Mouse (Mus musculus): ENCODE data around the gene Itgav. TPM values are rescaled to one million over a fixed set of nuclear protein-coding genes. Genes with fewer than 3 reads are reported as not detected.

The Itgav gene
- total and polyA plus RNA-seq, 3 experiments, result 14.2 to 38.5 (median 32.9) TPM

DNA sequence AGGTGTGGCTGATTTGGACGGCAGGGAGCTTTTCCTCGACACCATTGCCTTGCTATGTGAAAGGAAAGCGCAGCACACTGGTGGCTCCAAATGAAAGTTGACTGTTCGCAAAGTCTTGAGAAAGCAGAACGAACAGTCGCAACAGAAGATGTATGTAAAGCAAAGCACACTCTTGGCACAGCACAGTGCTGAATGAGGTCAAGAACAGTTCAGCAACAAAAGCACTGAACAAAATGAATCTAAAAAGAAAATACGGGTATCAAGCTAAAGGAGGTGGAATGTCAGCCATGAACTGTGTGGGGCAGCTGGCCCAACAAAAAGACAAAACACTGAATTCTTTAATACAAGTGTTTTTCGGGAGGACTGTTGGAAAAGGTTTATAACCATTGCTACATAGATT lies 42.9 kb upstream of the Itgav start:
- H3K4me3 ChIP-seq, result no peak overlapping the region
- H3K27ac ChIP-seq, result no peak overlapping the region
- WGBS, result 82% methylated on average over 8 of the region's 8 CpGs
- intact Hi-C loops (cut with DNase I), result no loop called here
- no peaks in the 10 kb centered on the region for H3K27me3 ChIP-seq (ENCODE audit: control insufficient read depth, insufficient read depth, low read length)
- H3K36me3 ChIP-seq (ENCODE audit: control insufficient read depth, insufficient read depth, low read length), result no peaks in the 10 kb centered on the region
- TF ChIP-seq CTCF (IDR thresholded peaks at IDR 0.05) (no peak), POLR2A (IDR thresholded peaks at IDR 0.05; ENCODE audit: insufficient read depth, low read depth, low read length) (no peak), EP300 (IDR thresholded peaks at IDR 0.05; ENCODE audit: insufficient read depth, low read depth, low read length) (no peak)
- H3K79me2 ChIP-seq (replicated peaks; ENCODE audit: control insufficient read depth, insufficient read depth, low read length), result no peaks in the 10 kb centered on the region
- DNase-seq, result no peak
- no peak overlapping the region for H3K9ac ChIP-seq (ENCODE audit: low read depth, low read length)
- H3K4me1 ChIP-seq (ENCODE audit: control insufficient read depth, insufficient read depth, low read length), result no peaks in the 10 kb centered on the region

DNA sequence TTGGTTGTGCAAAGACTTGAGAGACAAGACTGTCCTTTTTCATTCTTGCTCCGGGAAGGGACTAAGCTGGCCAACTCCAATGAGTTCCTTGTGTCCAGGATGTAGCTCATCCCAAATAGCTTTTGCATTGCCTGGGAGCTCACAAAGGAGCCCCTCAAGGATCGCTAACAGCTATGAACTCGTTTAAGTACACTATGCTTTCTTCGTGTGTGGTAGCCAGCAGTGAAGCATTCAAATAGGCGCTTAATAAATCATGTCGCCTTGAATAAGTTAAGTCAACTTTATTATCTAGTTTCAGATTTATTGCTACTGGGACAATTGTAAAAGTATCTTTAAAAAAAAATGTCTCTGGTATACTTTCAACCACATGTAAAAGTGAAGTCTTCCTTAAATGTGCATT lies 42.4 kb upstream of the Itgav start:
- TF ChIP-seq EP300 (IDR thresholded peaks at IDR 0.05; ENCODE audit: insufficient read depth, low read depth, low read length), result no peak
- TF ChIP-seq POLR2A (IDR thresholded peaks at IDR 0.05; ENCODE audit: insufficient read depth, low read depth, low read length), result no peak
- TF ChIP-seq CTCF (IDR thresholded peaks at IDR 0.05), result no peak
- H3K9ac ChIP-seq (ENCODE audit: low read depth, low read length), result no peak overlapping the region
- no peak overlapping the region for H3K4me3 ChIP-seq
- no peak overlapping the region for H3K27ac ChIP-seq
- 87% methylated on average over 6 of the region's 6 CpGs for WGBS
- no peaks in the 10 kb centered on the region for H3K27me3 ChIP-seq (ENCODE audit: control insufficient read depth, insufficient read depth, low read length)
- H3K36me3 ChIP-seq (ENCODE audit: control insufficient read depth, insufficient read depth, low read length), result no peaks in the 10 kb centered on the region
- H3K79me2 ChIP-seq (replicated peaks; ENCODE audit: control insufficient read depth, insufficient read depth, low read length), result no peaks in the 10 kb centered on the region
- DNase-seq, result no peak
- H3K4me1 ChIP-seq (ENCODE audit: control insufficient read depth, insufficient read depth, low read length), result no peaks in the 10 kb centered on the region
- intact Hi-C loops (cut with DNase I), result no loop called here

DNA sequence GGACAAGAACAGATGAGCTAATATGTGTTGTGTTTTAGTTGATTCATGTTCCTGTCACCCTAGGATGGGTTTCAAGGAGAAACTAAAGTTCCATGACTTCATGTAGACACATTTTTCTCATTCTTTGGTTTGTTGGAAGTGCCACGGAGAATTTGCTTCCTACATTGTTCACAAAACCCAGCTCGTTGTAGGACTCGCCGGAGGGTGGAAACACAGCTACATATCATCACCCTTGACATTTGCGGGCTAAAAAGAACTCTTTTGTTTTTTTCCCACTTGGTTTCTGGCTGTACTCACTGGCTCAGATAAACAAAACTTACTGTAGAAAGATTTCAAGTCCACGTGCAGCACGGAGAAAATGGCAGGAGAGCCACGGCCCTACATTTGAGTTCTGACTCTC lies 41.9 kb upstream of the Itgav start:
- Histone ChIP-seq H3K36me3 (ENCODE audit: control insufficient read depth, insufficient read depth, low read length) (no peaks in the 10 kb centered on the region), H3K27ac (no peak overlapping the region), H3K4me3 (no peak overlapping the region), H3K79me2 (replicated peaks; ENCODE audit: control insufficient read depth, insufficient read depth, low read length) (no peaks in the 10 kb centered on the region), H3K4me1 (ENCODE audit: control insufficient read depth, insufficient read depth, low read length) (no peaks in the 10 kb centered on the region), H3K27me3 (ENCODE audit: control insufficient read depth, insufficient read depth, low read length) (no peaks in the 10 kb centered on the region), H3K9ac (ENCODE audit: low read depth, low read length) (no peak overlapping the region)
- WGBS, result 43% methylated on average over 8 of the region's 8 CpGs
- intact Hi-C loops (cut with DNase I), result no loop called here
- no peak for TF ChIP-seq POLR2A (IDR thresholded peaks at IDR 0.05; ENCODE audit: insufficient read depth, low read depth, low read length)
- TF ChIP-seq CTCF (IDR thresholded peaks at IDR 0.05), result no peak
- no peak for TF ChIP-seq EP300 (IDR thresholded peaks at IDR 0.05; ENCODE audit: insufficient read depth, low read depth, low read length)
- DNase-seq, result no peak

DNA sequence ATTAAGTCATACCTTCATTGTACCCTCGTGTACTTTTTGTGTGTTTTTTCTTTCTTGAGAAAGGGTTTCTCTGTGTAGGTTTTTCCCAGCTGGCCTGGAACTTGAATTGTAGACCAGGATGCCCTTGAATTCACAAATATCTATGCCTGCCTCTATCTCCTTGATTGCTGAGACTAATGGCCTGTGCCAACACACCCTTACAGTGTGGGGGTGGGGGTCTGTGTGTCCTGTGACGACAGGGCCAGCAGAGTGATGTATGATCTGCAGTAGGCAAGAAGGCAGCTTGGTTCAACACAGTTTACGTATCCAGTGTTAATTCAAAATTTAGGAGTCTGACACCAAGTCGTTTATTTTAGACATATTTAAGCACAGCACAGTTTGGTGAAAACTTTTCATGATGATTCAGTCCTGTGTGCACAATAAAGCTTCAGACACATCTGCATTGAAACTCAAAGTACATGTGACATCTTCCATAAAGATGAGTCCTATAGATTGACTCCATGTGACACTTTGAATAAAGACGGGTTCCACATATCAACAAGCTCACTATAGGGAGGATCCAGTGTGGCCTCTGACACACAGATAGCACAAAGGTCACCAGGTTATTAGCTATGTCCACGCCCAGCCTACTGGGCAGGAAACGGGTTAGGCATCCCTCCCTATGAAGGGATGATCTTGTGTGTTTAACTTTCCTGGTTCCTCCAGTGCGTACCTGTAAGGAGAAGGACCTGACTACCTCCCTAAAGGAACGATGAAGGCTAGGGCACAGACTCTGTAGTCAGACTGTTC lies 40.3 kb upstream of the Itgav start:
- 78% methylated on average over 9 of the region's 9 CpGs for WGBS
- no peaks in the 10 kb centered on the region for H3K27me3 ChIP-seq (ENCODE audit: control insufficient read depth, insufficient read depth, low read length)
- H3K79me2 ChIP-seq (replicated peaks; ENCODE audit: control insufficient read depth, insufficient read depth, low read length), result no peaks in the 10 kb centered on the region

DNA sequence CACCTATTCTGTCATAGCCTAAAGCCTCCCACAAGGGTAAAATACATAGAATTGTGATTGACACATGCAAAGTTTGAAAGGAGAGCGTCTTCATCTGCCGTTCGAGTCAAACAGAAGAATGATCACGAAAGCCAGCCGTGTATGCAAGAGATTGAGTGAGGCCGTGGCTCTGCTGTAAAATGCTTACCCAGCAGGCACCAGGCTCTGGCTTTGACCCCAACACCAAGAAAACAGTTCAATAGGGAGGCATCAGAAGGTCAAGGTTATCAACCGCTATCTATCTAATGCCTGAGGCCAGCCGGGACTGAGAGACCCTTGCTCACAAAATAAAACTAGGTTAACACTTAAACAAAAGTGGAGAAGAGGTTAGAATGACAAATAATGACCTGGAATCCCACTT lies 39.5 kb upstream of the Itgav start:
- H3K27me3 ChIP-seq (ENCODE audit: control insufficient read depth, insufficient read depth, low read length), result no peaks in the 10 kb centered on the region
- no peak overlapping the region for H3K27ac ChIP-seq
- no peaks in the 10 kb centered on the region for H3K4me1 ChIP-seq (ENCODE audit: control insufficient read depth, insufficient read depth, low read length)
- no peak overlapping the region for H3K4me3 ChIP-seq
- no peaks in the 10 kb centered on the region for H3K36me3 ChIP-seq (ENCODE audit: control insufficient read depth, insufficient read depth, low read length)
- DNase-seq, result no peak
- WGBS, result 80% methylated on average over 8 of the region's 8 CpGs
- TF ChIP-seq CTCF (IDR thresholded peaks at IDR 0.05) (no peak), EP300 (IDR thresholded peaks at IDR 0.05; ENCODE audit: insufficient read depth, low read depth, low read length) (no peak), POLR2A (IDR thresholded peaks at IDR 0.05; ENCODE audit: insufficient read depth, low read depth, low read length) (no peak)
- no peak overlapping the region for H3K9ac ChIP-seq (ENCODE audit: low read depth, low read length)
- intact Hi-C loops (cut with DNase I), result no loop called here
- no peaks in the 10 kb centered on the region for H3K79me2 ChIP-seq (replicated peaks; ENCODE audit: control insufficient read depth, insufficient read depth, low read length)

More for the DNA sequence above, 40.3 kb upstream of the Itgav start:
- DNase-seq, result no peak
- no peak for TF ChIP-seq CTCF (IDR thresholded peaks at IDR 0.05)
- no peak for TF ChIP-seq EP300 (IDR thresholded peaks at IDR 0.05; ENCODE audit: insufficient read depth, low read depth, low read length)
- no peak for TF ChIP-seq POLR2A (IDR thresholded peaks at IDR 0.05; ENCODE audit: insufficient read depth, low read depth, low read length)
- no peak overlapping the region for H3K4me3 ChIP-seq
- no peaks in the 10 kb centered on the region for H3K36me3 ChIP-seq (ENCODE audit: control insufficient read depth, insufficient read depth, low read length)
- intact Hi-C loops (cut with DNase I), result no loop called here
- H3K9ac ChIP-seq (ENCODE audit: low read depth, low read length), result no peak overlapping the region
- no peak overlapping the region for H3K27ac ChIP-seq
- H3K4me1 ChIP-seq (ENCODE audit: control insufficient read depth, insufficient read depth, low read length), result no peaks in the 10 kb centered on the region

DNA sequence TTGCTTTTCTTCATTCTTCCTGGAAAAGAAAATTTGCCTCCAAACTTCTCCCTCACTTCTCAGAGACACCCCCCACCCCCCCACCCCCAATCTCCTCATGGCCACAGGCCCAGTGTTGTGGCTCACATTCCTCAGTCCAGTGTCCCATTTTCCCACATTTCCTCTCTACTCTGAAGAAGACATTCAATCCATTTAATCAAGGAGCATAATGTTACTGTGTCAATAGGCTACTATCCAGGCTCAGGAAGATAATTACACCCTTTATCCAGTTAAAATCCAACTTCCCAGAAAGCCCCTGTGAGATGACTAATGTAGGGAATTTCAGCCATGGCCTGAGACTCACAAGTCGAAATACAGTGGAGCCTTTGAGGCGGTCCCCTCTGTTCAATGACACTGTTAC lies 33.8 kb upstream of the Itgav start:
- TF ChIP-seq POLR2A (IDR thresholded peaks at IDR 0.05; ENCODE audit: insufficient read depth, low read depth, low read length), result no peak
- TF ChIP-seq EP300 (IDR thresholded peaks at IDR 0.05; ENCODE audit: insufficient read depth, low read depth, low read length), result no peak
- no peak for TF ChIP-seq CTCF (IDR thresholded peaks at IDR 0.05)

More for the DNA sequence above, 33.8 kb upstream of the Itgav start:
- H3K27me3 ChIP-seq (ENCODE audit: control insufficient read depth, insufficient read depth, low read length), result no peaks in the 10 kb centered on the region
- H3K27ac ChIP-seq, result no peak overlapping the region
- WGBS, result 38% methylated on average over 2 of the region's 2 CpGs
- no peak overlapping the region for H3K9ac ChIP-seq (ENCODE audit: low read depth, low read length)
- no peak for DNase-seq
- no peaks in the 10 kb centered on the region for H3K36me3 ChIP-seq (ENCODE audit: control insufficient read depth, insufficient read depth, low read length)
- H3K4me3 ChIP-seq, result no peak overlapping the region
- intact Hi-C loops (cut with DNase I), result no loop called here
- no peaks in the 10 kb centered on the region for H3K4me1 ChIP-seq (ENCODE audit: control insufficient read depth, insufficient read depth, low read length)
- no peaks in the 10 kb centered on the region for H3K79me2 ChIP-seq (replicated peaks; ENCODE audit: control insufficient read depth, insufficient read depth, low read length)

Measured in heart, adult 2 months (tissue).